Mouse (Mus musculus) G1E-ER4 (cell line): ENCODE results near the gene Dock8. TPM values are rescaled to one million over a fixed set of nuclear protein-coding genes. Genes with fewer than 3 reads are reported as not detected.

Experiments used
- GATA1 ChIP-seq: IDR thresholded peaks from one replicate; pipeline ENCODE4 v1.8.0; 2012; ENCODE audit warnings: low read length, inconsistent platforms
- polyA plus RNA-seq: library from polyadenylated mRNA; stranded (reverse); fragments of >175 nt; gene quantifications from 2 replicates; pipeline ENCODE4 v1.2.3, GENCODE M21; 2012

Gene Dock8
- polyA plus RNA-seq, 1 experiment: not detected

DNA sequence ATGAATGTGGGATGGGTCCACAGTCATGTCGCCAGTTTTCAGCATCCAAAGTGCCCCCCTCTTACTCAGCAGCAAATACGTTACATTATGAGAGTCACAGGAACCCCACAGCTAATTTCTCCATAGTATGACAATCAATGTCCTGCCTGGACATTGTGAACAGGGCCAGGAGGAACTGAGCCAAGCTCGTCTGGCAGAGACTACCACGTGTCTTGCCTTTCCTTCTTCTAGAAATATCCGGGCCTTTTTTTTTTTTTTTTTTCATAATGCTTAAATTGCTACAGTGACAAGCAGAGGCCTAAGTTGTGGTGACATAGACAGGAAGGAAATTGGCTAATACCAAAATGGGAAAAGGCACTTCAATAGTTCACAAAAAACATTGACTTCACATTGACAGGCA lies 10.5 kb upstream of the Dock8 start:
- TF ChIP-seq GATA1: no peak

DNA sequence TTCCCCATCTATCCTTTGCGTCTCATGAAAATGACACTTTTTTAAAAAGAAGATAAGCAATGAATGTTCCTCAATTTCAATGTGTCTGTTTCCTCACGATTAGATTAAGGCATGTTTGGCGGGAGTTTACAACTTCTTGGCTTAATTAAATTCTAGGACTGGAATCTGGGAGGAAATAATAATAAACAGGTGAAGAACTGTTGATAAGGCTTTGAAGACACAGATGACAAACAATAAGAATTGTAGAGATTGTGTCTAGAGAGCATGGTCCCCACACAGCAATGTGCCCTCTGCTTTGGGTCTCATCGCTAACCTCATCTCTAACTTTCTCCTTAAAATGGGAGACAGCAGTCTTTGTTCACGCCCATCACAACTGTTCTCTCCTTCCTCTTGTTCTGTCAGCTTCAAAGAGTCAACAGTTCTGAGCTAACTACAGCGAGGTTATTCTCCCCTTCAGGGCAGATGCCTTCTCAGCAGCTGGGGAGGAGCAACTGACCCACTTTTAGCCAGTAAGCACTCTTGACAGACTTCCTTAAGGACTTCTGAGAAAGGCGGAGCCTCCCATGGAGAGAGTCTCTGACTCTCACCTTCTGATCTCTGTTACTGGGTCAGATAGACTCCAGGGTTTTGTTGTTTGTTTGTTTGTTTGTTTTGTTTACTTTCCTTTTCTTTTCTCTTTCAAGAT lies 9.1 kb upstream of the Dock8 start:
- TF ChIP-seq GATA1: no peak

DNA sequence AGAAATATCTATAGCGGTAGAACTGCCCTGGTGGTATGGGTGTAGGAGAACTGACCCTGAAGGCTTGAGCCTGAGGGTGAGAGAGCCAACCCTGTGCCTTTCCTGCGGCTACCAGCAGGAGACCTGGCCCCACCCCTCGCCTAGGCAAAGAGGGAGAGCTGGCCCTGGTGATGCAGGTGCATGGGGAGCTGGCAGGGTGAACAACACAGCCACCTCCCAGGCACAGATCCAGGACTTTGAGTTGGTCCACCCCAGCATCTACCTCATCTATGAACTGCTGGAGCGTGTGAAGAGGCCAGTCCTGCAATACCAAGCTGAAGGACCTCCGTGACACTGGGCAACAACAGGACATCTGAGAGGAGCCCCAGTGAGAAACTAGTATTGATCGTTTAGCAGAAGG lies 5.8 kb upstream of the Dock8 start:
- TF ChIP-seq GATA1: no peak

DNA sequence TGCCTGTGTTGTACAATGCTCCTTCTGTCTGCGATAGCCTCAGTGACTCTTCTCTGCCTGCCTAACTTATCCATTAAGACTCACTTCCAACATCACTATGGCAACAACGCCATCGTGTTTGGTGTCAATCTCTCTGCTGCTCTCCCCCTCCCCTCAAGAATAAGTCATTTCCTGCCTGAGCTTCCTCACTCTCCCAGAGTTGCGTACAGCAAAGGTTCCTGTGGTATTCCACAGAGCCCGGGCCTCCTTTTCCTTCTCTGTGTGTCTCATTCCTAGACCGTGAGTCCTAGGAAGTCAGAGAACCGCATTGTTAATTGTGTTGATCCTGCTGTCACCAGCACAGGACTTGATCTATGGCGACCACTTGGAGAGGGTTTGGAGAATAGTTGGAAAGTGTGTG lies 4.4 kb upstream of the Dock8 start:
- no peak for TF ChIP-seq GATA1

DNA sequence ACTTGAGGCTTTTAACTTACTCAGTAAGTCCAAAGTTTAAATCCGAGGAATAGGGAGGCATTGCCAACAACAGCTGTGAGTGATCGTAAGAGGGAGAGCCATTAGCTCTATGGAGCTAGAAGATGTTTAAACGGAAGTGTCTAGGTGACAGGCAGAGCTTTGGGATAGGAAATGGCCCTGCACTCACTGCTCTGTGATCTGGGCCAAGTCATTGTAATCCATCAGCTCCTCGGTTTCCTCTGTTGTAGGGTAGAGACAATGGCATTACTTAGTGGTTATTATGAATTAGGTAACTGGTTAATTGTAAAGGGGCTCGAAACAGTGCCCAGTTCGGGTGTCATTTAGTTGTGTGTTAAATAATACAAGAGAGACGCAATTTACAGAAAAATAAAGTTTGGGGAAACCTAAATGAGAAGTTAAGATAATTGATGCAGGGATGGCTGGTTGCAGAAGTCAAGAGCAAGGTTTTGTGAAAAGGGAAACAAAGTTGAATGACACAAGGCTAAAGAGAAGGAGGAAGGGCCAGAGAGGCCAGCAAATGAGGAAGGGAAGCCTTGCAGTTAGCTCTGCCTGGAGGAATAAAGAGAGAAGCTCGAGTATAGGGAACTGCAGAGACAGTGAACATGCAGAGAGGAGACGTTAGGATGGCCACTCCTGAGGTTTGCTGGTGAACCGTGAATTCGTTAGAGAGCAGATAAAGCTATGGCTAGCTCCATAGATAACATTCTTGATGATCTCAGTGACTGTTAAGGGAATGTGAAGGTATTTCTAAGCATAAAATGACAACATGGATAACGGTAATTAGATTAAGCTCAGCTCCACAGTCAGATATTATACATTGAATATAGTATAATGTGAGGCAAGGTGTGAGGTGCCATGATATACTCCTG lies 2.3 kb upstream of the Dock8 start:
- TF ChIP-seq GATA1: no peak

DNA sequence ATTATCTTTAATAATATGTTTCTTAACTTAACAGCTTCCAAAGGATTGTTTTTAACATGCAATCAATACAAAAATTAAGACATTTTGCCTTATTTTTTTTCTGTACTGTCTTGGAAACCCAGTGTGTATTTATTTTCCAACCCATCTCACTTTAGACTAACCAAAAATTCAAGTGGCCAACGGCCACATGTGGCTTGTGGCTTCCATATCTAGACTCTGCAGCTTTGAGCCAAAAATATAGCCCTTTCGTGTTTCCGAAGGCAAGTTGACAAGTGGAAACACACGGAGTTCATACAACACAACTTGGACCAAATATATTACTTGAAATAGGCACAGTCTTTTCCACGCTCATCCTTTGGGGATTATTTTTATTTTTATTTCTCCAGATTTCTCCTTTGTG lies 773 bp upstream of the Dock8 start:
- TF ChIP-seq GATA1: no peak

DNA sequence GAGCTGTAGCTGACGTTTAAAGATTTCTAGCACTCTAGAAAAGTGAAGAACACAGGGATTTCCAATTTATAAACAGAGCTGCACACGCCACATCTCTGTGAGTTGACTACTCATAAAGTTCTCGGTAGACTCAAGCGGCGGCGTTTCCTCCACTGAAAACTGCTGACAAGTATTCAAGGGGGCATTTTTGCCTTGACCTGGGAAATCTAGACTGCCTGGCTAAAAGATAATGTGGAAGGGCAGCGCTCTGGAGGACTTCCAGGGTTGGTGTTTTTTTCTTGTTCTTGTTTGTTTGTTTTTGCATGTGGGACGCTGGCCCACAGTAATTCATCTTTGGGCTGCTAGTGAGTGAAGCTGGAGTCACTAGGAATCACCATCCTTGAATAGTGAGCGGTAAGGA lies 819 bp downstream of the Dock8 start:
- no peak for TF ChIP-seq GATA1

DNA sequence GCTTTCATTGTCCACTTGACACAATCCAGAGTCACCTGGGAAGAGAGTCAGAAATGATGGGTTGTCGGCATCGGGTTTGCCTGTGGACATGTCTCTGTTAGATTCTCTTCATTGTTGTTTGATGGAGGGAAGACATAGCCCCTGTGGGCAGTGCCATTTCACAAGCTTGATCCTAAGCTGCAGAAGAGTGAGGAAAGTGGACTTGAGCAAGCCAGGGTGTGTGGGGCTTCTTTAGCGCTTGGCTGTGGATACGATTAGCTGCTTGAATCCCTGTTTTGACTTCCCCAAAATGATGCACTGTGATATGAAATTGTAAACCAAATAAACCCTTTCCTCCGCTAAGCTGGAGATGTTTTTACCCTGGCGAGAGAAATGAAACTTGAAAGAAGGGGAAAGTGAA lies 2.7 kb downstream of the Dock8 start:
- no peak for TF ChIP-seq GATA1

DNA sequence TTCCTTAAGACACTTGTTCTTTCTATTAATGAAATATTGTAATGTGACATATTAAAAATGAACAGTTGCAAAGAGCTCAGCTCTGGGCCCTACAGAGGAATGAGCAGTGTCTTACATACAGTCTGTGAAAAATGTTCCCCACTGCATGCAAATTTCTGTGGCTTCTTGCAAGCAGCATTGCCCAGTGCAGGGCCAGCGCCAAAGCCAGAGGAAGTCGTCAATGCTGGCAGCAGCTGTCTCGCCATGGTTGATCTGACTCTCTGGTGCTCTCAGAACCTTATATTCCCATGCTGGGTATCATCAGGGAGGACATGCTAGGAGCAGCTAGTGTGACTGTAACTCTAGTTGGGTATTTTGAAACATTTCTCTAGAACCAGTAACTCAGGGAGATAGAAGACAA lies 3.5 kb downstream of the Dock8 start:
- no peak for TF ChIP-seq GATA1

DNA sequence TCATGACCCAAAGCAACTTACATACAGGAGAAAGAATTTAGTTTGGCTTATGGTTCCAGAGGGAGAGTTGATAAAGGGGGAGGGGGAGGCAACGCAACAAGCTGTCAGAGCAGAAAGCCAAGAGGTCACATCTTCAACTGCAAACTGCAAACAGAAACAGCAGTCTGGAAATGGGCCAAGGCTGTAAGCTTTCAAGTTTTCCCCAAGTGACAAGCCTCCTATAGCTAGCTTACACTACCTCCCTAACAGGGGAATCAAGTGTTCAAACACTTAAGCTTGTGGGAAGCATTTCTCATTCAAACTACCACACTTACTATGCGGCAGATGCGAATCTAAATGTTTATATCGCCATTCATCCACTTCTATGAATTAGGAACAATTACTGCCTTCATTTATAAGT lies 4.5 kb downstream of the Dock8 start:
- TF ChIP-seq GATA1: no peak

DNA sequence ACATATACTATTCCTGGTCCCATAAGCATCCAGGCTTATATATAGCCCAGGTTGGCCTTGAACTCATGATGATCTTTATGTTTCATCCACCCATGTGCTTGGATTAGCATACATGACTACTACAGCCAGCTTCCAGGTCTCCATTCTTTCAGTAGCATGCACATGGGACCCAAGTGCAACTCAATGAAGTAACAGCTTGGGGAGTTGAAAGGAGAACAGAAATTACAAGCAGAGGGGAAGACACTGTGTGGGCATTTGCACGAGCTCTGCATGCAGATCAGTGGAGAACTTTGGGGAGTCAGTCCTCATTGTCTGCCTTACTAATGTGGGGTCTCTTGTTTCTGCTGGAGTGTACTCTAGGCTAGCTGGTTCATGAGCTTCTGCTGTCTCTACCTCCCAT lies 7.4 kb downstream of the Dock8 start:
- no peak for TF ChIP-seq GATA1

DNA sequence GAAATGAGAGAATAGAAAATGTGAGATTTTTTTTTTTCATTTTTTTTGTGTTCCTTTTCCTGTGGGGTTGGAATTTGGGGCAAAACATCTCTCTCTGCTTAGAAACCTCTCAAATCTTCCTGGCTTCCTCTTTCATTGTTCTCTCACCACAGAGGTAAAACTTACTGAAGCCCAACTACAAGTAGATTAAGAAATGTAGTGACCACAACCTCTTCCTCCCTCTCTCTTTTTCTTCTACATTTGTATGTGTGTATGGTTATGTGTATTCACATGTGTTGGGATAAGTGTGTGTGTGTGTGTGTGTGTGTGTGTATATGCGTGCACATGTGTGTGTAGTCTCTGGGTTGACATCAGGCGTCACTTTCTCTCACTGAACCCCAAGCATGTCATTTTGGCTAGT lies 9.2 kb downstream of the Dock8 start:
- no peak for TF ChIP-seq GATA1

DNA sequence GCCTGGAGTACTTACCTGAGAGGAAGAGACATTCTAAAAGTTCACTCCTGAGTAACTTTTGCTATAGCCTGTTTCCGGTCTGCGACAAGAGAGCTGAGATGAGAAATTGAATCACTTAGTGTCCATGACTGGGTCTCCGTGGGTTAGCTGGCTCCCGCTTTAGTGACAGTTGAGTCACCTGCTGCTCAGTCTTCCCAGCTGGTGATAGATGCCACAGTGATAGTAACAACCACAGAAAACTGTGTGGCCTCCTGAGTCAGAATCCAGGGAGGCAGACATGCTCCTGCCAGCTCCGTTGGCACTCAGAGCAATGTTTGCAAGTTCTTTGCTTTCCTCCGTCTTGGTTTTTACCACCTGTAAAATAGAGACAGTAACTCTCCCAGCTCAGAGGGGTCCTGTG lies 23.4 kb downstream of the Dock8 start:
- TF ChIP-seq GATA1: no peak

DNA sequence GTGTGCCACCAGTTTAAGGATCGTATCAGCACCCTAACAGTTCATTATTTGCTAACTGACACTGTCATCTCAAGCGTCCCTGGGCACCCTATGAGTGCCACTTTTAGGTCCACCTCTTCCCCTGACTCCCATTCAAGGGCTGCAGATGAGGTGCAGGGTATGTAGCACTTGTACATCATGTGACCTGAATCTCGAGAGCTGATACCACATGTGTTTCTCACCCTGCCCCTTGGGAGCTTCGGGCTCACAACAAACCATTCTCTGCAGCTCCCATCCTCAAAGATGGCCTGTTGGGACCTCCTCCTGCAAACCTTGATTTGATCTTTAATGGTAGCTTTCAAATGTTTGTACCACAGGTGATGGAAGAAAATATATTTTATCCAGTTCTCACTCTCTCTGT lies 32.4 kb downstream of the Dock8 start:
- no peak for TF ChIP-seq GATA1

DNA sequence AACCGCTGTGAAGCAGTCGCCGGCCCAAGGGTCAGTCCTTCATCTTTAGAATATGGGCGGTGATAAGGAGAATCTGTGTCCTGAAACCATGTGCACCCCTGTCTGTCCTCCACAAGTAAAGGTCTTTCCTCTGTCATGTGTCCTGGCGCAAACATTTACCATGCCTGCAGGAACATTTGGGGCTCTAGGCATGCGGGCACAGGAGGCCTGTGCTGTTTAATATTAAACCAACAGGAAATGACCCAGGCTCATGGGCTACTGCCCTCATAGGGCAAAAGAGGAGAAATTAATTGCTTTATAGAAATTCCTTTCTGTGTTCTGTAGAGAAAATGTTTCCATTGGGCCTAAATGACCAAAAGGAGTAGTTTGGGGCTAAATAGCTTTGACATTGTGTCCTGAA lies 36.5 kb downstream of the Dock8 start:
- no peak for TF ChIP-seq GATA1

DNA sequence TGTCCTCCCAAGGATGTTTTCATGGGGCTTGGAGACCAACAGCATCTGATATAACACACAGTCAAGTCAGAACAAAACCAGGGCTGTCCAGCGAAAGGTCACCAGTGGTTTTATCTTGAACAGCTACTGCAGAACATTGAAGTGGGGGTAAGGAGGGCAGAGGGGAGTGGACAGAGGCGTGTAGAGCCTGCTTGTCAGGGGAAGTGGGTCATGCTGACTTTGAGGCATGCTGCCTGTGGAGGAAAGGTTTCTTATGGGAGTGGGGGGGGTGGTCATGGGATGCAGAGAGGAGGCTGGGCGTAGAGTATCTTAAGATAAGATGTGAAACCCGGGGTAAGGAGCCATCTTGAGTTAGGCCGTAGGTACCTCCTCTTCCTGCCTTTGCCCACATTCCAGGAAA lies 37.5 kb downstream of the Dock8 start:
- no peak for TF ChIP-seq GATA1

DNA sequence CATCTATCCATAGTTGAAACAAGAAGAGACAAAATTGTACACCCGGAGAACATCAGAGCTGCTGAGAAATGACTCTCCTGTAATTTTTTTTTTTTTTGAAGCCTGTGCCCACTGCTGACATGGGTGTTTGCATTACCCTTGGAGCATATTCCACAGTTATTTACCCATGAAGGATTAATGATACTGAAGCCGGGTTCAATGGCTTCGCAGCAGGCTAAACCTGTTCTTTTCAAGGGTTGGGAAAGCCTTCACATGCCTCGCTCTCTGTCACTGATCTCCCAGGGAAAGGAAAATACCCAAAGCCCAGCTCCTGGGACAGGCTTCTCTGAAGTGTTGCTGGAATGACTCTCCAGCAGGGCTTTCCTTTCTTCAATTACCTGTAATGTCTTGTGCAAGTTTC lies 37.9 kb downstream of the Dock8 start:
- no peak for TF ChIP-seq GATA1
